ENCODE assay signal across 8 mouse cellular contexts in genomic region chr10:108162297-108163020, GRCm38 (mm10). TPM values are rescaled to one million over a fixed set of nuclear protein-coding genes. Genes with fewer than 3 reads are reported as not detected.
A peak's percentile ranks its signal among the peaks of the same experiment; 100 is the strongest.
DNase-seq lines count a peak whose midpoint lies in the region; ATAC-seq and TF ChIP-seq lines count a peak whose summit lies in the region.

No protein-coding gene starts in this region.

- H3K79me2 ChIP-seq in myocyte (ENCODE audit: control insufficient read depth, insufficient read depth) = peaks cover 52% of the 10 kb centered on the region

- peak; percentile 72 for ATAC-seq in hindbrain, embryonic 14.5 days (ENCODE audit: low FRiP score)
- peak; percentile 77 for ATAC-seq in liver, embryonic 11.5 days (replicated peaks; ENCODE audit: low FRiP score)

- peak overlapping the region; percentile 97 for H3K9ac ChIP-seq in hindbrain, embryonic 14.5 days
- H3K9ac ChIP-seq in liver, embryonic 11.5 days (ENCODE audit: low read depth, low read length) = peak overlapping the region; percentile 99

- peak; percentile 49 to 51 for DNase-seq in left cerebral cortex, adult 18-20 months (ENCODE audit: low spot score in 2 of 2)
- DNase-seq in left cerebral cortex, adult 11 months (ENCODE audit: low spot score) = no peak
- DNase-seq in adrenal gland, adult 18-20 months (ENCODE audit: low spot score in 2 of 2) = peak; percentile 61 to 71
- DNase-seq in forebrain, embryonic 10.5 days (ENCODE audit: extremely low spot score, low spot score) = no peak
- DNase-seq in hindbrain, embryonic 14.5 days (ENCODE audit: low spot score) = no peak
- DNase-seq in liver, embryonic 11.5 days (ENCODE audit: low spot score) = no peak
- DNase-seq in urinary bladder, postnatal 14 days (ENCODE audit: low spot score) = peak; percentile 33

- H3K4me3 ChIP-seq in forebrain, embryonic 10.5 days = peak overlapping the region; percentile 99
- peak overlapping the region; percentile 89 for H3K4me3 ChIP-seq in hindbrain, embryonic 14.5 days (replicated peaks; ENCODE audit: low read length)
- H3K4me3 ChIP-seq in liver, embryonic 11.5 days (ENCODE audit: low read depth, low read length) = peak overlapping the region; percentile 100
- peak overlapping the region; percentile 97 for H3K4me3 ChIP-seq in myocyte

- no peaks in the 10 kb centered on the region for H3K9me3 ChIP-seq in forebrain, embryonic 10.5 days
- H3K9me3 ChIP-seq in hindbrain, embryonic 14.5 days (ENCODE audit: control insufficient read depth, low read length) = no peaks in the 10 kb centered on the region
- H3K9me3 ChIP-seq in liver, embryonic 11.5 days (ENCODE audit: control insufficient read depth, low read length) = no peaks in the 10 kb centered on the region

- WGBS in forebrain, embryonic 10.5 days = under 1% methylated on average over 69 of the region's 79 CpGs
- under 1% methylated on average over 63 of the region's 79 CpGs for WGBS in hindbrain, embryonic 14.5 days
- WGBS in liver, embryonic 11.5 days = 1% methylated on average over 69 of the region's 79 CpGs

- H3K4me2 ChIP-seq in hindbrain, embryonic 14.5 days (replicated peaks) = peak overlapping the region; percentile 74
- peak overlapping the region; percentile 83 for H3K4me2 ChIP-seq in liver, embryonic 11.5 days
- H3K4me2 ChIP-seq in myocyte (ENCODE audit: low read depth) = peak overlapping the region; percentile 89

- H3K4me1 ChIP-seq in forebrain, embryonic 10.5 days = peaks cover 32% of the 10 kb centered on the region
- peaks cover 28% of the 10 kb centered on the region for H3K4me1 ChIP-seq in hindbrain, embryonic 14.5 days (replicated peaks; ENCODE audit: control insufficient read depth, insufficient read depth, low read length)
- peaks cover 11% of the 10 kb centered on the region for H3K4me1 ChIP-seq in liver, embryonic 11.5 days (replicated peaks; ENCODE audit: control insufficient read depth, insufficient read depth, low read length)

- H3K36me3 ChIP-seq in forebrain, embryonic 10.5 days (replicated peaks) = 0 out of 2 replicates have a peak, but pooled peaks cover 3% of the 10 kb centered on the region
- H3K36me3 ChIP-seq in hindbrain, embryonic 14.5 days (replicated peaks; ENCODE audit: control insufficient read depth, insufficient read depth) = no peaks in the 10 kb centered on the region
- H3K36me3 ChIP-seq in liver, embryonic 11.5 days (ENCODE audit: control insufficient read depth, insufficient read depth, low read length) = no peaks in the 10 kb centered on the region
- no peaks in the 10 kb centered on the region for H3K36me3 ChIP-seq in myocyte (ENCODE audit: control insufficient read depth, insufficient read depth)

- H3ac ChIP-seq in myocyte (ENCODE audit: control insufficient read depth, insufficient read length) = peak overlapping the region; percentile 97

- peak overlapping the region; percentile 99 for H3K27ac ChIP-seq in forebrain, embryonic 10.5 days
- peak overlapping the region; percentile 97 for H3K27ac ChIP-seq in hindbrain, embryonic 14.5 days
- H3K27ac ChIP-seq in liver, embryonic 11.5 days (ENCODE audit: low read depth, low read length) = peak overlapping the region; percentile 96

- no peaks in the 10 kb centered on the region for H3K27me3 ChIP-seq in forebrain, embryonic 10.5 days (ENCODE audit: poor library complexity, severe bottlenecking)
- H3K27me3 ChIP-seq in hindbrain, embryonic 14.5 days (ENCODE audit: control insufficient read depth, insufficient read depth, low read length) = no peaks in the 10 kb centered on the region
- H3K27me3 ChIP-seq in liver, embryonic 11.5 days (replicated peaks; ENCODE audit: control insufficient read depth, insufficient read depth, low read length) = no peaks in the 10 kb centered on the region
- H3K27me3 ChIP-seq in myocyte (ENCODE audit: control insufficient read depth, insufficient read depth, insufficient read length) = no peaks in the 10 kb centered on the region

- TF ChIP-seq POLR2A in myocyte (IDR thresholded peaks at IDR 0.05; ENCODE audit: insufficient read length, low read depth) = no peak

TF ChIP-seq in myocyte, 11 proteins besides CTCF, POLR2A, EP300 and RAD21:
- peak; percentile 66 for TF ChIP-seq POLR2AphosphoS2 (IDR thresholded peaks at IDR 0.05; ENCODE audit: insufficient read length, low read depth)
- peak in 1 of 3 experiments; percentile 6 for TF ChIP-seq MYOG (IDR thresholded peaks at IDR 0.05; ENCODE audit: control insufficient read depth in 1 of 3, insufficient read depth in 1 of 3, insufficient read length in 2 of 3, low read depth in 2 of 3)
- TF ChIP-seq USF1 (IDR thresholded peaks at IDR 0.05; ENCODE audit: low read depth) = no peak

RNA-seq across cellular contexts. Expression of gene Ppp1r12a, which starts 0.5 kb away (rescaled TPM):
- 100 to 1,000 TPM; 135 to 147 TPM for total RNA-seq in left cerebral cortex, adult 18-20 months (2021)
- 100 to 1,000 TPM in 1 of 2 experiments, 10 to 100 TPM in 1; 95.9 to 109 TPM for total RNA-seq in adrenal gland, adult 18-20 months (2021)
- 67.5 and 68.0 TPM in 2 replicates for polyA plus RNA-seq in forebrain, embryonic 10.5 days (2016; fragmentation: Nextera tagmentation; extraction: Ambion mirVana)
- 64.0 and 69.6 TPM in 2 replicates for polyA plus RNA-seq in hindbrain, embryonic 14.5 days (2014; fragmentation: Nextera tagmentation; extraction: Ambion mirVana)
- 69.4 and 74.9 TPM in 2 replicates for polyA plus RNA-seq in liver, embryonic 11.5 days (2014; fragmentation: Nextera tagmentation; extraction: Ambion mirVana)
- polyA plus RNA-seq in myocyte (2012; fragmentation: generic; extraction: Trizol) = 18.5 TPM

Comparison
In these comparisons a context has a peak if more than half of its experiments do, and no peak if none do; other contexts are left out.
1. DNase-seq: peak in left cerebral cortex, adult 18-20 months (2 of 2), adrenal gland, adult 18-20 months (2 of 2) and urinary bladder, postnatal 14 days (single experiment); none in left cerebral cortex, adult 11 months (single experiment), forebrain, embryonic 10.5 days (single experiment), hindbrain, embryonic 14.5 days (single experiment) and liver, embryonic 11.5 days (single experiment).
2. Peak in every context shown above with its lines, with median percentiles within 50 percentile points of each other: H3K27ac ChIP-seq, H3K4me3 ChIP-seq and H3K4me2 ChIP-seq.